1 mouse cellular context compared by ENCODE assay signal in the genomic region with DNA sequence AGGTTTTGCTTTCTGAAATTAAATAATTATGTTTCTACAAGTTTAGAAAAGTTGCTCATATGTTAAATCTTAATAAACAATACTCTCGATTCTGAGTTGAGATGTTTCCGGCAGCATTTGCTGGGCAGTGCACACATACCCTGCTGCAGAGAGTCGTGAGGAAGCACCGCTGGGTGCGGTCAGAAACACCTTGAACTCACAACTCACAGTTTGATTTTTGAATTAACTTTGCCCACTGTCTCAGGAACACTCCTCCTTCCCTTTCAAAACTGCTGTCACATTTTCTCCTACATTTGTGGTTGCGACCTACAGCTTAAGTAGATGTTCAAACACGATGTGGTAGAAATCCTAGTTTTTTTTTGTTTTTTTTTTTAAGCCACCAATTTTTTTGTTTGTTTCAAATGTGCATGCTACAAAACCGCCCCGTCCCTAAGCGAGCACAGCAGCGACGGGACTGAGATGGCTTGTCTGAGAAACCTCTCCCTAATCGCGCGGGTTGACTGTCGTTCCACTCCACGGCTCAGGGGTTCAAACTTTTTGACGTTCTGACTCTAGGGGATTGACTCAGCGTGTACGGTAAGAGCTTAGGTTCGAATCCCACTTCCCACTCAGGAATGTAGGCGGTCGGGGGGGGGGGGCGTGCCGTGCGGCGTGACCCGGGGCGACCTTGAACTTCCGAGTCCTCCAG.
TF ChIP-seq lines count a peak whose summit lies in the region.

No protein-coding gene starts in this region.

TF ChIP-seq in MEL, 35 proteins besides CTCF, POLR2A, EP300 and RAD21 (continued from another document):
- TF ChIP-seq MEF2A (IDR thresholded peaks at IDR 0.05; ENCODE audit: extremely low read depth, insufficient replicate concordance, low read depth, low read length, poor library complexity, severe bottlenecking) (no peak), MYB (IDR thresholded peaks at IDR 0.05; ENCODE audit: low read depth, low read length) (no peak), CHD1 (IDR thresholded peaks at IDR 0.05; ENCODE audit: low read depth, low read length) (peak; percentile 46; the same call in 1 of the 2 replicates), JUND (IDR thresholded peaks at IDR 0.05; ENCODE audit: low read depth, low read length) (no peak), HCFC1 (IDR thresholded peaks at IDR 0.05; ENCODE audit: low read depth, low read length) (no peak), ZNF384 (IDR thresholded peaks at IDR 0.05; ENCODE audit: low read depth, low read length) (peak; percentile 70), ZC3H11A (IDR thresholded peaks at IDR 0.05; ENCODE audit: low read depth, low read length) (no peak), KAT2A (conservative IDR thresholded peaks at IDR 0.05; ENCODE audit: low read depth, low read length) (no peak), MXI1 (IDR thresholded peaks at IDR 0.05; ENCODE audit: low read depth, low read length) (no peak), ETS1 (IDR thresholded peaks at IDR 0.05; ENCODE audit: low read depth, low read length) (0 out of 2 replicates have a peak, but pooled peaks have one; percentile 13), SMC3 (IDR thresholded peaks at IDR 0.05; ENCODE audit: low read depth, low read length) (0 out of 2 replicates have a peak, but pooled peaks have one; percentile 9), UBTF (IDR thresholded peaks at IDR 0.05; ENCODE audit: borderline replicate concordance, insufficient read depth, low read depth, low read length) (no peak), TBP (IDR thresholded peaks at IDR 0.05; ENCODE audit: low read depth, low read length) (peak; percentile 92), USF2 (IDR thresholded peaks at IDR 0.05; ENCODE audit: borderline replicate concordance in 1 of 2, insufficient read depth in 1 of 2, low read depth in 1 of 2, low read length in 2 of 2) (no peak), TCF12 (IDR thresholded peaks at IDR 0.05; ENCODE audit: low read depth, low read length) (no peak), RCOR1 (IDR thresholded peaks at IDR 0.05; ENCODE audit: low read depth, low read length) (no peak), NELFE (IDR thresholded peaks at IDR 0.05; ENCODE audit: low read depth, low read length) (no peak; the same call in none of the 2 replicates), ZMIZ1 (IDR thresholded peaks at IDR 0.05; ENCODE audit: low read depth, low read length) (0 out of 2 replicates have a peak, but pooled peaks have one; percentile 27), BHLHE40 (IDR thresholded peaks at IDR 0.05; ENCODE audit: borderline replicate concordance, low read depth, low read length) (no peak), POLR2AphosphoS2 (IDR thresholded peaks at IDR 0.05; ENCODE audit: low read length) (no peak), USF1 (IDR thresholded peaks at IDR 0.05; ENCODE audit: low read depth, low read length) (no peak), POLR2AphosphoS5 (IDR thresholded peaks at IDR 0.05; ENCODE audit: borderline replicate concordance, low read depth, low read length) (no peak), ELF1 (IDR thresholded peaks at IDR 0.05; ENCODE audit: low read depth, low read length) (no peak), E2F4 (IDR thresholded peaks at IDR 0.05; ENCODE audit: borderline replicate concordance, low read depth, low read length) (0 out of 2 replicates have a peak, but pooled peaks have one; percentile 17)
